Mouse (Mus musculus) G1E-ER4 (cell line): ENCODE results near the gene Clic3. TPM values are rescaled to one million over a fixed set of nuclear protein-coding genes. Genes with fewer than 3 reads are reported as not detected.

ENCODE experiments used
- GATA1 ChIP-seq: IDR thresholded peaks from one replicate; pipeline ENCODE4 v1.8.0; 2012; ENCODE audit warnings: low read length, inconsistent platforms
- polyA plus RNA-seq: library from polyadenylated mRNA; stranded (reverse); fragments of >175 nt; gene quantifications from 2 replicates; pipeline ENCODE4 v1.2.3, GENCODE M21; 2012

The Clic3 gene
- polyA plus RNA-seq, 1 experiment = not detected

GRCm38 (mm10) chr2:25433101-25433500, 23.5 kb upstream of the Clic3 start:
- TF ChIP-seq GATA1 = no peak

GRCm38 (mm10) chr2:25434292-25434691, 22.3 kb upstream of the Clic3 start:
- no peak for TF ChIP-seq GATA1

GRCm38 (mm10) chr2:25436286-25436820, 20.3 kb upstream of the Clic3 start:
- no peak for TF ChIP-seq GATA1

- TF ChIP-seq GATA1 = no peak
Measured at GRCm38 (mm10) chr2:25441067-25441466, 15.6 kb upstream of the Clic3 start.

GRCm38 (mm10) chr2:25442682-25443081, 14.0 kb upstream of the Clic3 start:
- no peak for TF ChIP-seq GATA1

- TF ChIP-seq GATA1 = no peak
Measured at GRCm38 (mm10) chr2:25450853-25451647, 5.6 kb upstream of the Clic3 start.

GRCm38 (mm10) chr2:25452951-25453350, 3.7 kb upstream of the Clic3 start:
- TF ChIP-seq GATA1 = no peak

- TF ChIP-seq GATA1 = no peak
Measured at GRCm38 (mm10) chr2:25457022-25457896, 621 bp downstream of the Clic3 start.

- TF ChIP-seq GATA1 = no peak
Measured at GRCm38 (mm10) chr2:25458911-25459310, 2.3 kb downstream of the Clic3 start.

- TF ChIP-seq GATA1 = no peak
Measured at GRCm38 (mm10) chr2:25460135-25460534, 3.5 kb downstream of the Clic3 start.

GRCm38 (mm10) chr2:25460551-25461309, 4.1 kb downstream of the Clic3 start, which contains the start of gene Paxx:
Gene Paxx (minus strand): TSS chr2:25461094.
- TF ChIP-seq GATA1 = no peak

- TF ChIP-seq GATA1 = no peak
Measured at GRCm38 (mm10) chr2:25461407-25461806, 4.8 kb downstream of the Clic3 start.

GRCm38 (mm10) chr2:25463630-25464029, 7.0 kb downstream of the Clic3 start:
- no peak for TF ChIP-seq GATA1

GRCm38 (mm10) chr2:25465256-25465655, 8.6 kb downstream of the Clic3 start:
- TF ChIP-seq GATA1 = no peak
